Mouse (Mus musculus): ENCODE data around the gene Ciita. TPM values are rescaled to one million over a fixed set of nuclear protein-coding genes. Genes with fewer than 3 reads are reported as not detected.
A peak's percentile ranks its signal among the peaks of the same experiment; 100 is the strongest.

Ciita gene
- total and polyA plus RNA-seq, 2 experiments from 2014 or later = under 0.01 to 0.26 TPM

DNA sequence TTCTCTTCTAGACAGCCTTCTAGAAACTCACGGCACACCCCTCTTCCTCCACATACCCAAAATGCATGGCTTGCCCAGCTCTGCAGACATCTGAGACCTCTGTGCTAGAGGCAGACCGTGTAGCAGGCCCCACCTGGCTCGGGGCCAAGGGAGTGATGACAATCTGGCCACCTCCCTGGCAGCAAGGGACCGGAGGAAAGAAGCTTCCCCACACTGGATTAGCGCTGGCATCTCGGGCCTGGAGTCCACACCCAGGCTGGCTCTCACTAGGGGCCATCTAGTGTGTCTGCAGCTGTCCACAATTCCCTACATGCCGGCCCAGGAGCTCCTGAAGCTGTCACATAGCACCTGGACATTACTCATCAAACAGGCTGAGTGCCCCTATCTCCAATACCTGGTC is 54.7 kb downstream of the Ciita start:
- TF ChIP-seq CTCF (IDR thresholded peaks at IDR 0.05) = no peak
- no peak overlapping the region for H3K9ac ChIP-seq (replicated peaks; ENCODE audit: low read length, poor library complexity, severe bottlenecking)
- DNase-seq (ENCODE audit: low spot score) (peak; percentile 45), ATAC-seq (ENCODE audit: low FRiP score) (no peak)
- peaks cover 8% of the 10 kb centered on the region; the same call in 1 of the 2 replicates for H3K4me1 ChIP-seq (ENCODE audit: insufficient read depth, low read length)
- H3K36me3 ChIP-seq (ENCODE audit: insufficient read depth, low read length) = peaks cover 25% of the 10 kb centered on the region
- H3K4me2 ChIP-seq (ENCODE audit: low read depth, low read length, poor library complexity, severe bottlenecking) = no peak overlapping the region
- H3K4me3 ChIP-seq (ENCODE audit: low read depth, low read length) = no peak overlapping the region
- no peaks in the 10 kb centered on the region for H3K27me3 ChIP-seq (ENCODE audit: insufficient read depth, low read length)
- no peak overlapping the region for H3K27ac ChIP-seq (ENCODE audit: low read depth, low read length)
- H3K9me3 ChIP-seq (ENCODE audit: low read length) = no peaks in the 10 kb centered on the region
- WGBS = 64% methylated on average over 7 of the region's 7 CpGs

DNA sequence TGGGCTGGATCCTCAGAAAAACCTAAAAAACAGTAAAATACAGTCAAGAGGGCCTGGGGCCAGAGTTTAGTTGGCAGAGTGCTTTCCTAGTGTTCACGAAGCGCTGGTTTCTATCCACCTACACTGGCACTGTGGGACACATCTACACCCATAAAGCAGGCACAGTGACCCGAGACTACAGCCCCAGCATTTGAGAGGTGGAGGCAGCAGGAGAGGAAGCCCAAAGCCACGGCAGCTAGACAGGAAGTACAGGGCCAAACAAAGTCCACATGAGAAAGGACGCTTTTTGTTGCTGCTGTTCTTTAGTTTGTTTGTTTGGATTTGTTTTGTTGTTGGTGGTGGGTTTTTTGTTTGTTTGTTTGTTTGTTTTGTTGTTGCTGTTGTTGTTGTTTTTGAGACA is 56.5 kb downstream of the Ciita start:
- no peak overlapping the region for H3K9ac ChIP-seq (replicated peaks; ENCODE audit: low read length, poor library complexity, severe bottlenecking)
- peaks cover 15% of the 10 kb centered on the region for H3K36me3 ChIP-seq (ENCODE audit: insufficient read depth, low read length)
- H3K9me3 ChIP-seq (ENCODE audit: low read length) = no peaks in the 10 kb centered on the region
- no peak for TF ChIP-seq CTCF (IDR thresholded peaks at IDR 0.05)
- no peak for ATAC-seq (ENCODE audit: low FRiP score)
- H3K4me2 ChIP-seq (ENCODE audit: low read depth, low read length, poor library complexity, severe bottlenecking) = no peak overlapping the region
- no peak for DNase-seq (ENCODE audit: low spot score)
- peaks cover 25% of the 10 kb centered on the region for H3K4me1 ChIP-seq (ENCODE audit: insufficient read depth, low read length)
- no peak overlapping the region for H3K4me3 ChIP-seq (ENCODE audit: low read depth, low read length)
- no peak overlapping the region for H3K27ac ChIP-seq (ENCODE audit: low read depth, low read length)
- WGBS = 79% methylated on average over 5 of the region's 5 CpGs
- H3K27me3 ChIP-seq (ENCODE audit: insufficient read depth, low read length) = no peaks in the 10 kb centered on the region

DNA sequence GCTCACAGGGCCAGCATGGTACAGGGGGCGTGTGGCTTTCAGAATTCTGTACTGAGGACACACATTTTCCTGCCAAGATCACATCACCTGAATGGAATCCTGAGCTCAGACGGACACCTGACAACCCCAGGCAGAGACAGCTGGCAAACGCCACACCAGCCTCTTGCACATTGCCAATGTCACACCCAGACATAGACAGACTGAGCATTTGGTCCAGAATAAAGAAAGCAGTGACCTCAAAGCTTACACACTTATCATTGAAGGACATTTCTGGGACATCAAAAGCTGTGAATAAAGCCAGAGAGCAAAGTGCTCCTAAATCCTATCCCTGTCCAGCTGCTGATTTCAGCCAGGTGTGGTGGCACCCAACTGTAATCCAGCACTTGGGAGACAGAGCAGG is 57.1 kb downstream of the Ciita start:
- no peak for DNase-seq (ENCODE audit: low spot score)
- no peaks in the 10 kb centered on the region for H3K9me3 ChIP-seq (ENCODE audit: low read length)
- H3K4me1 ChIP-seq (ENCODE audit: insufficient read depth, low read length) = peaks cover 28% of the 10 kb centered on the region
- 81% methylated on average over 3 of the region's 3 CpGs for WGBS
- no peaks in the 10 kb centered on the region for H3K27me3 ChIP-seq (ENCODE audit: insufficient read depth, low read length)
- no peak overlapping the region for H3K4me2 ChIP-seq (ENCODE audit: low read depth, low read length, poor library complexity, severe bottlenecking)
- no peak overlapping the region for H3K27ac ChIP-seq (ENCODE audit: low read depth, low read length)
- no peak for TF ChIP-seq CTCF (IDR thresholded peaks at IDR 0.05)
- H3K36me3 ChIP-seq (ENCODE audit: insufficient read depth, low read length) = peaks cover 10% of the 10 kb centered on the region
- no peak for ATAC-seq (ENCODE audit: low FRiP score)
- H3K4me3 ChIP-seq (ENCODE audit: low read depth, low read length) = no peak overlapping the region
- H3K9ac ChIP-seq (replicated peaks; ENCODE audit: low read length, poor library complexity, severe bottlenecking) = no peak overlapping the region

DNA sequence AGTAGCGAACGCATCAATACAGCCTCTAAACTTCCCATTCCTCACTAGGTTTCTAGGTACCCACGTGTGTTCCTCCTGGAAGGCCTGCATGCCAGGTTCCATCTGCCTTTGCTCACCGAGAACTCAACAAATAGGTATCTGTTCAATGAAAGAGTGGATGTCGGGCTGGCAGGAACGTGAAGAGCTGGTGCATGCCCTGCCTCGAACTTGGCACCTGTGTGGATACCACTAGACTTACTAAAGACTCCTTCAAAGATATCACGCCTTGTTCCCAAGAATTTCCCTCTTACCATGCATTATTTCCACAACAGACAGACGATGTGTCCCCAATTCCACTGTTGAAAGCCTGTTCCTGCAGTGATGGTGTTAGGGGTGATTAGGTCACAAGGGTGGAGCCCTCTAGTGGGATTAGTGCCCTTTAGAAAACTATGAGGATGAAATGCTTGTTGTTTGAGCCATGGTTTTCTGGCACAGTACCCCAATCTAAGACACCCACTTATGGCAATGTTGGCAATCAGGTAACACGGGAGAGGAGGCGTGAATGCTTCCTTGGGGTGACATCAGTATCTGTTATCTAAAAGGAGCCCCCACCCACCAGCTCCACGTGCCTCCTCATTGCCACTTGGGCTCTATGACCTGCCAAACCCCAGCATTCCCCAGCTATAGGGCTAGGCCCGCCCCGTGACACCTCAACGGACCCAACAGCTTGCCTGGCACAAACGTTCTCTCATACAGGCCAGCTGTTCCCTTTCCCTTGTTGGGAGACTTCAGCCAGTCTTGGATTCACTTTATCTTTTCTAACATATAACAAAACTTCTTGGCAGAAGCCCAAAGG is 61.1 kb downstream of the Ciita start:
- H3K27me3 ChIP-seq (ENCODE audit: insufficient read depth, low read length) = no peaks in the 10 kb centered on the region
- 77% methylated on average over 16 of the region's 16 CpGs for WGBS
- H3K4me3 ChIP-seq (ENCODE audit: low read depth, low read length) = peak overlapping the region; percentile 93
- TF ChIP-seq CTCF (IDR thresholded peaks at IDR 0.05) = no peak
- H3K9ac ChIP-seq (replicated peaks; ENCODE audit: low read length, poor library complexity, severe bottlenecking) = peak overlapping the region; percentile 94
- peak overlapping the region; percentile 78; the same call in 1 of the 2 replicates for H3K27ac ChIP-seq (ENCODE audit: low read depth, low read length)
- H3K4me1 ChIP-seq (ENCODE audit: insufficient read depth, low read length) = peaks cover 28% of the 10 kb centered on the region
- DNase-seq (ENCODE audit: low spot score) = peak; percentile 9
- no peaks in the 10 kb centered on the region for H3K9me3 ChIP-seq (ENCODE audit: low read length)
- H3K36me3 ChIP-seq (ENCODE audit: insufficient read depth, low read length) = no peaks in the 10 kb centered on the region
- no peak for ATAC-seq (ENCODE audit: low FRiP score)
- peak overlapping the region; percentile 66 for H3K4me2 ChIP-seq (ENCODE audit: low read depth, low read length, poor library complexity, severe bottlenecking)

DNA sequence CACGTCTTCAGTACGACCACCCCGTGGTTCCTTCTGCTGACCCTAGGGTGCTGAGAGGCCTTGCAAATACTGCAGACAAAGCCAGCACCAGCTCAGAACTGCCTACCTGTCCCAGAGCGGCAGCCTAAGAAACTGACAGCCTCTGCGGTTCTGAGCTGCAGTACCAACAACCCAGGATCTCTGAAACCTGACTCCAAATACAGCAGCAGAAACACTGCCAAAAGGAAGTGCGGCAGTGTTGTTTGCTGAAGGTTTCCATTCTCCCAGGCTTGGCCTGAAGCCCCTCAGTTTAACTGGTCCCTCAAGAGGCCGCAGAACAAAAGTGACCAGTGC is 61.7 kb downstream of the Ciita start:
- H3K9me3 ChIP-seq (ENCODE audit: low read length) = no peaks in the 10 kb centered on the region
- ATAC-seq (ENCODE audit: low FRiP score) = no peak
- H3K4me1 ChIP-seq (ENCODE audit: insufficient read depth, low read length) = peaks cover 34% of the 10 kb centered on the region
- TF ChIP-seq CTCF (IDR thresholded peaks at IDR 0.05) = no peak
- peak overlapping the region; percentile 66 for H3K4me2 ChIP-seq (ENCODE audit: low read depth, low read length, poor library complexity, severe bottlenecking)
- peak overlapping the region; percentile 78; the same call in 1 of the 2 replicates for H3K27ac ChIP-seq (ENCODE audit: low read depth, low read length)
- H3K36me3 ChIP-seq (ENCODE audit: insufficient read depth, low read length) = no peaks in the 10 kb centered on the region
- 26% methylated on average over 7 of the region's 7 CpGs for WGBS
- no peaks in the 10 kb centered on the region for H3K27me3 ChIP-seq (ENCODE audit: insufficient read depth, low read length)
- peak; percentile 21 for DNase-seq (ENCODE audit: low spot score)
- peak overlapping the region; percentile 94 for H3K9ac ChIP-seq (replicated peaks; ENCODE audit: low read length, poor library complexity, severe bottlenecking)
- H3K4me3 ChIP-seq (ENCODE audit: low read depth, low read length) = peak overlapping the region; percentile 93

DNA sequence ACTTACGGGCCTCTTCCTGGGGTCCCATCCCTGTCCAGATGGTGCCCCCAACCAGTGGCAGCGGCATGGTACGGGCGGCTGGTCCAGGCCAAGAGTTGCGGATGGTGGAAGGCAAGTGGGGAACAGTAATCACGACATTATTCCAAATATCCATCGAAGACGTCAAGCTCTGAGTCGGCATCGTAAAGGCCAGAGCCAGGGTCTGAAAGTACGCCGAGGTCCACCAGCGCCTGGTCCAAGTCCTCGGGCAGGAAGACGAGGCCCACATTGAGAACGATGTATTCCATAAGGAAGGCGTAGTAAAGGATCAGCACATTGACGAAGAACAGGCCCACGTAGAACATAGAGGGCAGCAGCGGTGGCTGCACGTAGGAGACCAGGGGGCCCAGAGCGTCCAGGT is 62.4 kb downstream of the Ciita start:
- 1% methylated on average over 22 of the region's 22 CpGs for WGBS
- H3K4me1 ChIP-seq (ENCODE audit: insufficient read depth, low read length) = peaks cover 39% of the 10 kb centered on the region

More for the DNA sequence above, 62.4 kb downstream of the Ciita start:
- no peaks in the 10 kb centered on the region for H3K36me3 ChIP-seq (ENCODE audit: insufficient read depth, low read length)
- no peaks in the 10 kb centered on the region for H3K27me3 ChIP-seq (ENCODE audit: insufficient read depth, low read length)
- H3K4me3 ChIP-seq (ENCODE audit: low read depth, low read length) = peak overlapping the region; percentile 93
- no peak for TF ChIP-seq CTCF (IDR thresholded peaks at IDR 0.05)
- H3K9ac ChIP-seq (replicated peaks; ENCODE audit: low read length, poor library complexity, severe bottlenecking) = peak overlapping the region; percentile 94
- H3K9me3 ChIP-seq (ENCODE audit: low read length) = no peaks in the 10 kb centered on the region
- H3K4me2 ChIP-seq (ENCODE audit: low read depth, low read length, poor library complexity, severe bottlenecking) = peak overlapping the region; percentile 66
- ATAC-seq (ENCODE audit: low FRiP score) = no peak
- DNase-seq (ENCODE audit: low spot score) = peak; percentile 10
- H3K27ac ChIP-seq (ENCODE audit: low read depth, low read length) = peak overlapping the region; percentile 78

Data from midbrain, postnatal 0 days (tissue).